Mouse (Mus musculus): ENCODE data around the gene Cldn34b1. TPM values are rescaled to one million over a fixed set of nuclear protein-coding genes. Genes with fewer than 3 reads are reported as not detected.
"Not testable (repeated sequence)": the region's sequence is repeated elsewhere in the genome, so short reads cannot be mapped to it uniquely, and the experiment has no call there.

The Cldn34b1 gene
- not detected for total RNA-seq (2021)
- long read RNA-seq, experiment 1: 0 reads
- long read RNA-seq, experiment 2: 0 reads

- not testable (repeated sequence) for DNase-seq (ENCODE audit: low spot score in 2 of 2)
Measured at GRCm38 (mm10) chrX:154890167-154890566, at the start of gene Cldn34b1. Cldn34b1 (minus strand) TSS chrX:154890267.

GRCm38 (mm10) chrX:154935887-154936286 lies 45.8 kb upstream of the Cldn34b1 start, which contains the start of gene Magea6:
Magea6 (minus strand) TSS chrX:154935987.
- DNase-seq (ENCODE audit: low spot score in 2 of 2): not testable (repeated sequence)

Other genes starting within 250 kb of the Cldn34b1 start
- not detected for gene Magea6, start 45.7 kb upstream of the Cldn34b1 start, total RNA-seq (2021)
- not detected for gene Magea3, start 59.2 kb upstream of the Cldn34b1 start, total RNA-seq (2021)
- gene Magea8, start 105.6 kb upstream of the Cldn34b1 start, total RNA-seq (2021): not detected
- gene Magea5, start 172.9 kb upstream of the Cldn34b1 start, total RNA-seq (2021): not detected
- not detected for gene Magea1, start 199.5 kb upstream of the Cldn34b1 start, total RNA-seq (2021)
- not detected for gene Magea2, start 203.4 kb upstream of the Cldn34b1 start, total RNA-seq (2021)
- not detected for gene Cldn34b2, start 238.1 kb upstream of the Cldn34b1 start, total RNA-seq (2021)

All from gastrocnemius, postnatal 4 days (tissue).